Mouse (Mus musculus): ENCODE measurements around the gene Camsap1. TPM values are rescaled to one million over a fixed set of nuclear protein-coding genes. Genes with fewer than 3 reads are reported as not detected.

Camsap1 gene
- total and polyA plus RNA-seq, 3 experiments: 6.2 to 22.1 (median 17.2) TPM

- dilution Hi-C loops (cut with MboI; ENCODE audit: extremely low pct_ligation_motif_present, extremely low pct_unique_long_range_greater_than_20kb, low sequenced_read_pairs): no loop called here
- no peak overlapping the region for H3K27ac ChIP-seq (ENCODE audit: insufficient read depth, low read depth)
These were observed 14.6 kb upstream of the Camsap1 start for GRCm38 (mm10) chr2:25997716-25998115.

GRCm38 (mm10) chr2:25994791-25995190 lies 11.7 kb upstream of the Camsap1 start:
- TF ChIP-seq MYC (IDR thresholded peaks at IDR 0.05; ENCODE audit: low read depth, low read length): no peak
- TF ChIP-seq POLR2A (IDR thresholded peaks at IDR 0.05; ENCODE audit: low read depth, low read length): no peak
- TF ChIP-seq NRF1 (IDR thresholded peaks at IDR 0.05; ENCODE audit: low read depth, low read length): no peak
- no peak for TF ChIP-seq CTCF (conservative IDR thresholded peaks at IDR 0.05 in 1 of 2, IDR thresholded peaks at IDR 0.05 in 1 of 2; ENCODE audit: low read depth in 2 of 2, low read length in 2 of 2)
- no peak for TF ChIP-seq EP300 (IDR thresholded peaks at IDR 0.05; ENCODE audit: low read length)
- TF ChIP-seq USF2 (conservative IDR thresholded peaks at IDR 0.05; ENCODE audit: low read depth, low read length): no peak
- no peak for TF ChIP-seq SMC3 (IDR thresholded peaks at IDR 0.05; ENCODE audit: low read depth, low read length)
- TF ChIP-seq TBP (conservative IDR thresholded peaks at IDR 0.05; ENCODE audit: low read depth, low read length): no peak
- no peak for TF ChIP-seq RAD21 (IDR thresholded peaks at IDR 0.05; ENCODE audit: low read depth, low read length)
- TF ChIP-seq JUN (IDR thresholded peaks at IDR 0.05; ENCODE audit: insufficient read depth, low read depth, low read length): no peak
- no peak for TF ChIP-seq POLR2AphosphoS2 (IDR thresholded peaks at IDR 0.05; ENCODE audit: low read depth, low read length)
- no peak for TF ChIP-seq CHD2 (IDR thresholded peaks at IDR 0.05; ENCODE audit: low read length)
- TF ChIP-seq MEF2A (IDR thresholded peaks at IDR 0.05; ENCODE audit: borderline replicate concordance, low read depth, low read length): no peak
- no peaks in the 10 kb centered on the region for H3K79me2 ChIP-seq (replicated peaks; ENCODE audit: control insufficient read depth, extremely low read depth, insufficient read depth, poor library complexity, severe bottlenecking)
- no peaks in the 10 kb centered on the region for H3K27me3 ChIP-seq (replicated peaks)
- in situ Hi-C loops (cut with MboI; ENCODE audit: low pct_ligation_motif_present, low pct_unique_long_range_greater_than_20kb, low sequenced_read_pairs): no loop called here
- no peak overlapping the region for H3K27ac ChIP-seq (ENCODE audit: insufficient read depth, low read depth)
- no peak overlapping the region for H3K9ac ChIP-seq (ENCODE audit: insufficient read depth, low read depth)
- no peak overlapping the region for H3K4me2 ChIP-seq (ENCODE audit: insufficient read depth, low read depth, poor library complexity, severe bottlenecking)
- no peak overlapping the region for H3K4me3 ChIP-seq (replicated peaks in 1 of 3; ENCODE audit: low read depth in 2 of 3, low read length in 2 of 3, poor library complexity in 1 of 3)
- H3K36me3 ChIP-seq (replicated peaks in 1 of 2; ENCODE audit: control insufficient read depth in 1 of 2, insufficient read depth in 1 of 2, low read length in 1 of 2): peaks cover 20 to 41% of the 10 kb centered on the region in 2 experiments
- no peak for DNase-seq (ENCODE audit: extremely low read depth)
- dilution Hi-C loops (cut with MboI; ENCODE audit: extremely low pct_ligation_motif_present, extremely low pct_unique_long_range_greater_than_20kb, low sequenced_read_pairs): no loop called here
- H3K4me1 ChIP-seq (ENCODE audit: control insufficient read depth in 1 of 2, insufficient read depth in 2 of 2): no peaks in the 10 kb centered on the region
- H3K9me3 ChIP-seq (replicated peaks; ENCODE audit: low read length): no peaks in the 10 kb centered on the region

More at GRCm38 (mm10) chr2:25997716-25998115, 14.6 kb upstream of the Camsap1 start:
- Histone ChIP-seq H3K9ac (ENCODE audit: insufficient read depth, low read depth) (no peak overlapping the region), H3K4me3 (replicated peaks in 1 of 3; ENCODE audit: low read depth in 2 of 3, low read length in 2 of 3, poor library complexity in 1 of 3) (no peak overlapping the region), H3K36me3 (replicated peaks in 1 of 2; ENCODE audit: control insufficient read depth in 1 of 2, insufficient read depth in 1 of 2, low read length in 1 of 2) (peaks cover 35 to 68% of the 10 kb centered on the region in 2 experiments), H3K4me1 (ENCODE audit: control insufficient read depth in 1 of 2, insufficient read depth in 2 of 2) (no peaks in the 10 kb centered on the region), H3K27me3 (replicated peaks) (no peaks in the 10 kb centered on the region), H3K79me2 (replicated peaks; ENCODE audit: control insufficient read depth, extremely low read depth, insufficient read depth, poor library complexity, severe bottlenecking) (no peaks in the 10 kb centered on the region), H3K4me2 (ENCODE audit: insufficient read depth, low read depth, poor library complexity, severe bottlenecking) (no peak overlapping the region), H3K9me3 (replicated peaks; ENCODE audit: low read length) (no peaks in the 10 kb centered on the region)
- in situ Hi-C loops (cut with MboI; ENCODE audit: low pct_ligation_motif_present, low pct_unique_long_range_greater_than_20kb, low sequenced_read_pairs): no loop called here
- no peak for DNase-seq (ENCODE audit: extremely low read depth)
- TF ChIP-seq ZNF384 (IDR thresholded peaks at IDR 0.05; ENCODE audit: low read depth, low read length) (no peak), SIN3A (IDR thresholded peaks at IDR 0.05; ENCODE audit: low read length) (no peak), HCFC1 (IDR thresholded peaks at IDR 0.05; ENCODE audit: low read depth, low read length) (no peak), PAX5 (IDR thresholded peaks at IDR 0.05; ENCODE audit: low read length) (no peak), CHD2 (IDR thresholded peaks at IDR 0.05; ENCODE audit: low read length) (no peak), NELFE (IDR thresholded peaks at IDR 0.05; ENCODE audit: low read depth, low read length) (no peak), USF2 (conservative IDR thresholded peaks at IDR 0.05; ENCODE audit: low read depth, low read length) (no peak), POLR2A (IDR thresholded peaks at IDR 0.05; ENCODE audit: low read depth, low read length) (no peak), RCOR1 (conservative IDR thresholded peaks at IDR 0.05; ENCODE audit: low read depth, low read length) (no peak), ELF1 (IDR thresholded peaks at IDR 0.05; ENCODE audit: low read depth, low read length) (no peak), TBP (conservative IDR thresholded peaks at IDR 0.05; ENCODE audit: low read depth, low read length) (no peak), MAX (IDR thresholded peaks at IDR 0.05; ENCODE audit: low read length) (no peak), IRF4 (IDR thresholded peaks at IDR 0.05; ENCODE audit: low read depth, low read length) (no peak), TCF12 (IDR thresholded peaks at IDR 0.05; ENCODE audit: low read depth, low read length) (no peak)

All from CH12.LX (cell line).